Mouse (Mus musculus): ENCODE data around the gene Atp5j2.

DNA sequence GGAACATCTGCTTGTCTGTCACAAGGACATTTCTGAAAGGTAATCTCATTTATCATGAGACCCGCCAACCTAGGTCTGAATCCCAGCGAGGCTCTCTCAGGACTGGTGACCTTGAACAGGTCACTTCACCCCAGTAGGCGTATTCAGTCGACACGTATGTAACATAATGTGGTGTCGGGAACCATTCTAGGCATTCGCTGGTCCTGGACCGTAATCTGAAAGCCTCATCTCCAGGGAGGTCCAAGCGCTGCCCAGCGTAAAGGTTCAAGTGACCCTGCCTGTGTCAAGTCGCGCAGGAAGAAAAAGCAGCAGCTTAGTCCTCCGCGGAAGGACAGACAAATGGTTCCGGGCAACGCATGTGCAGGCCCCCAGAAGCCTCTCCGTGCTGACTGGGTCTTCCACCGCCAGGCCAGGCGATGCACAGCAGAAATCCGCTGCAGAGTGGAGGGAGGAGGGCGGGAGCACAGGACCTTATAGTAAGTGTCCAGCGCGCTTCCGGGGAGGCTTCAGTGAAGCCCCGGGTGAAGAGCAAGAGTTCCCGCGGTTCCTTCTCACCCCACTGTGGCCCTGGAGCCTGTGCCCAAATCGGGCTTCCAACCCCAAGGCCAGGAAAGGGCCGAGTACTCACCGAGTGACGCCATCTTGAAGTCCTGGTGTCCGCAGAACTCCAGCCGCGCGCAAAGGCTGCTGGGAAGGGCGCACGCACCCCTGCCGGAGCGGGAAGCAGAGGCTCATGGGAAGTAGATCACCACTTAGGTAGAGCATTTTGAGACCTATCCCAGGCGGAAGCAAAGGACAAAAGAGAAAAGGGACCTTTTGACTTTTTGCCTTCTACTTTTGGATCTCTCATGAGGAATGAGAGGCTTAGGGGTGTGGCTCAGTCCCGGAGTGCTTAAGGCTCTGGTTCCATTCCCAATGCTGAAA is 725 bp downstream of the Atp5j2 start:
- no peak for TF ChIP-seq CTCF (conservative IDR thresholded peaks at IDR 0.05; ENCODE audit: low read length)
- TF ChIP-seq NANOG (IDR thresholded peaks at IDR 0.05; ENCODE audit: borderline replicate concordance, low read length): peak; percentile 27; the same call in 1 of the 2 replicates
- TF ChIP-seq POU5F1 (IDR thresholded peaks at IDR 0.05; ENCODE audit: borderline replicate concordance, low read length): no peak

Measured in E14TG2a.4 (cell line).